Mouse (Mus musculus) MEL (cell line): ENCODE measurements around the gene Sp8. TPM values are rescaled to one million over a fixed set of nuclear protein-coding genes. Genes with fewer than 3 reads are reported as not detected.

Experiments used
- DNase-seq: peaks from one replicate; pipeline ENCODE4 v3.0.0; 2011; ENCODE audit warnings: low read depth, low spot score
- H3K27ac ChIP-seq: 2 replicates; pipeline ENCODE4 v1.5.1; 2012; ENCODE audit warnings: low read depth, mild to moderate bottlenecking, control low read depth, low read length, moderate library complexity; ENCODE audit not compliant: control insufficient read depth
- H3K27me3 ChIP-seq, 2 experiments: fragments of 150-350 bp in 1 of 2; sonication (generic) in 1 of 2; 2 replicates each; pipeline ENCODE4 v1.6.1; 2012; ENCODE audit warnings: low read length in 2 of 2, mild to moderate bottlenecking in 2 of 2, improper control_type of control experiment in 1 of 2, moderate library complexity in 1 of 2; ENCODE audit not compliant: insufficient read depth in 2 of 2, control insufficient read depth in 1 of 2
- H3K36me3 ChIP-seq, 2 experiments: 2 replicates each; pipeline ENCODE4 v1.6.1; 2012 to 2014; ENCODE audit warnings: low read length in 2 of 2, improper control_type of control experiment in 1 of 2, inconsistent platforms in 1 of 2, mild to moderate bottlenecking in 1 of 2; ENCODE audit not compliant: insufficient read depth in 2 of 2, control insufficient read depth in 1 of 2
- H3K4me1 ChIP-seq, 2 experiments: fragments of 150-350 bp in 1 of 2; sonication (generic) in 1 of 2; 2 replicates each; pipeline ENCODE4 v1.6.1; 2012; ENCODE audit warnings: low read length in 2 of 2, improper control_type of control experiment in 1 of 2, mild to moderate bottlenecking in 1 of 2; ENCODE audit not compliant: insufficient read depth in 2 of 2, control insufficient read depth in 1 of 2
- H3K4me3 ChIP-seq, 2 experiments: fragments of 150-350 bp in 1 of 2; sonication (generic) in 1 of 2; 2 replicates each; pipeline ENCODE4 v1.5.1; 2012; ENCODE audit warnings: low read depth in 2 of 2, low read length in 2 of 2, mild to moderate bottlenecking in 2 of 2, moderate library complexity in 2 of 2, control low read depth in 1 of 2, improper control_type of control experiment in 1 of 2; ENCODE audit not compliant: control insufficient read depth in 1 of 2, insufficient read depth in 1 of 2
- H3K79me2 ChIP-seq: 2 replicates; pipeline ENCODE4 v1.6.1; 2012; ENCODE audit warnings: mild to moderate bottlenecking, low read length, moderate library complexity; ENCODE audit not compliant: control insufficient read depth, poor library complexity, insufficient read depth
- H3K9ac ChIP-seq: 2 replicates; pipeline ENCODE4 v1.6.1; 2012; ENCODE audit warnings: low read depth, mild to moderate bottlenecking, control low read depth, low read length, moderate library complexity; ENCODE audit not compliant: control insufficient read depth, poor library complexity, severe bottlenecking
- H3K9me3 ChIP-seq: fragments of 150-350 bp; sonication (generic); replicated peaks from 2 replicates; pipeline ENCODE4 v1.6.1; 2012; ENCODE audit warnings: mild to moderate bottlenecking, low read length, improper control_type of control experiment, moderate library complexity; ENCODE audit not compliant: insufficient read depth
- BHLHE40 ChIP-seq: IDR thresholded peaks from 2 replicates; pipeline ENCODE4 v1.6.1; 2012; ENCODE audit warnings: low read depth, mild to moderate bottlenecking, inconsistent platforms, low read length, improper control_type of control experiment, borderline replicate concordance
- CHD1 ChIP-seq: IDR thresholded peaks from 2 replicates; pipeline ENCODE4 v1.6.1; 2012; ENCODE audit warnings: low read depth, mild to moderate bottlenecking, inconsistent platforms, low read length, improper control_type of control experiment
- GABPA ChIP-seq: IDR thresholded peaks from 2 replicates; pipeline ENCODE4 v1.6.1; 2012; ENCODE audit warnings: low read depth, mild to moderate bottlenecking, inconsistent platforms, low read length, improper control_type of control experiment, moderate library complexity
- GATA1 ChIP-seq: IDR thresholded peaks from 2 replicates; pipeline ENCODE4 v1.6.1; 2011; ENCODE audit warnings: low read depth, low read length, improper control_type of control experiment
- JUND ChIP-seq: IDR thresholded peaks from 2 replicates; pipeline ENCODE4 v1.6.1; 2011; ENCODE audit warnings: low read depth, mild to moderate bottlenecking, improper control_type of control experiment, low read length
- KAT2A ChIP-seq: conservative IDR thresholded peaks from 2 replicates; pipeline ENCODE4 v1.6.1; 2012; ENCODE audit warnings: low read depth, low read length, improper control_type of control experiment, inconsistent platforms
- MAX ChIP-seq: IDR thresholded peaks from 2 replicates; pipeline ENCODE4 v1.6.1; 2011; ENCODE audit warnings: low read length, improper control_type of control experiment
- MAZ ChIP-seq: IDR thresholded peaks from 2 replicates; pipeline ENCODE4 v1.6.1; 2012; ENCODE audit warnings: low read depth, mild to moderate bottlenecking, inconsistent platforms, low read length, improper control_type of control experiment
- MEF2A ChIP-seq: IDR thresholded peaks from 2 replicates; pipeline ENCODE4 v1.6.1; 2014; ENCODE audit warnings: low read depth, mild to moderate bottlenecking, inconsistent platforms, low read length, improper control_type of control experiment; ENCODE audit not compliant: poor library complexity, insufficient replicate concordance, severe bottlenecking; ENCODE audit errors: extremely low read depth
- NELFE ChIP-seq: IDR thresholded peaks from 2 replicates; pipeline ENCODE4 v1.6.1; 2011; ENCODE audit warnings: low read depth, low read length, improper control_type of control experiment
- NRF1 ChIP-seq: IDR thresholded peaks from 2 replicates; pipeline ENCODE4 v1.6.1; 2014; ENCODE audit warnings: low read depth, mild to moderate bottlenecking, inconsistent platforms, low read length, improper control_type of control experiment, moderate library complexity; ENCODE audit not compliant: poor library complexity, insufficient read depth, severe bottlenecking
- RAD21 ChIP-seq: IDR thresholded peaks from 2 replicates; pipeline ENCODE4 v1.6.1; 2011; ENCODE audit warnings: mild to moderate bottlenecking, low read depth, low read length, improper control_type of control experiment
- RCOR1 ChIP-seq: IDR thresholded peaks from 2 replicates; pipeline ENCODE4 v1.6.1; 2012; ENCODE audit warnings: low read depth, mild to moderate bottlenecking, inconsistent platforms, low read length, improper control_type of control experiment
- SIN3A ChIP-seq: IDR thresholded peaks from 2 replicates; pipeline ENCODE4 v1.6.1; 2012; ENCODE audit warnings: low read length, improper control_type of control experiment, inconsistent platforms
- TAL1 ChIP-seq: IDR thresholded peaks from 2 replicates; pipeline ENCODE4 v1.6.1; 2012; ENCODE audit warnings: mild to moderate bottlenecking, inconsistent platforms, low read length, moderate library complexity, mixed read lengths
- USF2 ChIP-seq, 2 experiments: IDR thresholded peaks; 2 replicates each; pipeline ENCODE4 v1.6.1; 2011 to 2012; ENCODE audit warnings: improper control_type of control experiment in 2 of 2, low read length in 2 of 2, borderline replicate concordance in 1 of 2, inconsistent platforms in 1 of 2, low read depth in 1 of 2, mild to moderate bottlenecking in 1 of 2; ENCODE audit not compliant: insufficient read depth in 1 of 2
- ZKSCAN1 ChIP-seq: IDR thresholded peaks from 2 replicates; pipeline ENCODE4 v1.6.1; 2012; ENCODE audit warnings: low read depth, mild to moderate bottlenecking, inconsistent platforms, low read length, improper control_type of control experiment, moderate library complexity
- ZMIZ1 ChIP-seq: IDR thresholded peaks from 2 replicates; pipeline ENCODE4 v1.6.1; 2012; ENCODE audit warnings: low read depth, mild to moderate bottlenecking, inconsistent platforms, low read length, improper control_type of control experiment, moderate library complexity
- ZNF384 ChIP-seq: IDR thresholded peaks from 2 replicates; pipeline ENCODE4 v1.6.1; 2012; ENCODE audit warnings: low read depth, mild to moderate bottlenecking, inconsistent platforms, low read length, improper control_type of control experiment
- polyA plus RNA-seq, 2 experiments: library from polyadenylated mRNA; stranded (reverse) in 1 of 2; unstranded in 1 of 2; fragments of >175 nt in 1 of 2; fragments of >200 nt in 1 of 2; gene quantifications; 2 replicates each; pipeline versions ENCODE4 v1.2.1 to v1.2.4; 2012; ENCODE audit warnings: low replicate concordance in 2 of 2, low read depth in 1 of 2; ENCODE audit not compliant: insufficient read length in 2 of 2, insufficient read depth in 1 of 2, missing spikeins in 1 of 2
- total RNA-seq: library from RNA; depleted of rRNA; stranded (reverse); fragments of 300-350 nt; gene quantifications from 2 replicates; pipeline ENCODE4 v1.2.3, GENCODE M21; 2012

Gene Sp8
- total and polyA plus RNA-seq, 3 experiments, result not detected

GRCm38 (mm10) chr12:118847381-118847780 lies 1.3 kb downstream of the Sp8 start (continued):
- no peak for TF ChIP-seq MAX
- TF ChIP-seq NELFE, result no peak
- TF ChIP-seq BHLHE40, result no peak
- no peak for TF ChIP-seq CHD1

GRCm38 (mm10) chr12:118847861-118848495 lies 1.8 kb downstream of the Sp8 start:
- Histone ChIP-seq H3K4me3 (no peak overlapping the region), H3K9me3 (no peaks in the 10 kb centered on the region), H3K9ac (no peak overlapping the region), H3K27me3 (no peaks in the 10 kb centered on the region), H3K27ac (no peak overlapping the region), H3K79me2 (no peaks in the 10 kb centered on the region), H3K4me1 (no peaks in the 10 kb centered on the region), H3K36me3 (no peaks in the 10 kb centered on the region)
- DNase-seq, result no peak
- TF ChIP-seq TAL1, result no peak
- no peak for TF ChIP-seq ZMIZ1
- no peak for TF ChIP-seq ZKSCAN1
- TF ChIP-seq MAX, result no peak
- TF ChIP-seq MEF2A, result no peak
- TF ChIP-seq RCOR1, result no peak
- no peak for TF ChIP-seq RAD21
- TF ChIP-seq NRF1, result no peak
- no peak for TF ChIP-seq GABPA
- no peak for TF ChIP-seq MAZ
- no peak for TF ChIP-seq KAT2A

- TF ChIP-seq SIN3A, result no peak
- TF ChIP-seq GATA1, result no peak
- TF ChIP-seq ZNF384, result no peak
- no peak for TF ChIP-seq JUND
- TF ChIP-seq USF2 (IDR thresholded peaks at IDR 0.05; ENCODE audit: borderline replicate concordance in 1 of 2, insufficient read depth in 1 of 2, low read depth in 1 of 2, low read length in 2 of 2), result no peak
- no peaks in the 10 kb centered on the region for H3K4me1 ChIP-seq
- H3K27ac ChIP-seq, result no peak overlapping the region
- H3K27me3 ChIP-seq, result no peaks in the 10 kb centered on the region
- no peak for DNase-seq
- H3K9me3 ChIP-seq, result no peaks in the 10 kb centered on the region
- H3K36me3 ChIP-seq, result no peaks in the 10 kb centered on the region
- no peak overlapping the region for H3K9ac ChIP-seq
- H3K4me3 ChIP-seq, result no peak overlapping the region
- no peaks in the 10 kb centered on the region for H3K79me2 ChIP-seq
Observed at GRCm38 (mm10) chr12:118848496-118849202, 2.5 kb downstream of the Sp8 start.
